Mouse (Mus musculus) forebrain, embryonic 13.5 days (tissue): Measurements from ENCODE around the gene Olfr1086. TPM values are rescaled to one million over a fixed set of nuclear protein-coding genes. Genes with fewer than 3 reads are reported as not detected.
"Not testable (repeated sequence)": the region's sequence is repeated elsewhere in the genome, so short reads cannot be mapped to it uniquely, and the experiment has no call there.

Experiments used
- ATAC-seq: fragments of 200-750 bp; cut with Nextera tagmentation; 2 replicates; pipeline ENCODE4 v1.8.0; 2017
- H3K27ac ChIP-seq: fragments of 300-500 bp; sonication (generic); 2 replicates; pipeline ENCODE4 v1.5.1; 2015; ENCODE audit warnings: inconsistent platforms, mild to moderate bottlenecking, moderate library complexity
- H3K27me3 ChIP-seq: fragments of 300-500 bp; sonication (generic); 2 replicates; pipeline ENCODE4 v1.6.1; 2015; ENCODE audit warnings: mild to moderate bottlenecking, inconsistent platforms
- H3K36me3 ChIP-seq: fragments of 300-500 bp; sonication (generic); 2 replicates; pipeline ENCODE4 v1.6.1; 2015; ENCODE audit warnings: mild to moderate bottlenecking, inconsistent platforms; ENCODE audit not compliant: poor library complexity, severe bottlenecking
- H3K4me1 ChIP-seq: fragments of 300-500 bp; sonication (generic); 2 replicates; pipeline ENCODE4 v1.6.1; 2015; ENCODE audit warnings: inconsistent platforms
- H3K4me2 ChIP-seq: fragments of 300-500 bp; sonication (generic); 2 replicates; pipeline ENCODE4 v1.6.1; 2015; ENCODE audit warnings: inconsistent platforms, mild to moderate bottlenecking, moderate library complexity
- H3K4me3 ChIP-seq: fragments of 300-500 bp; sonication (generic); 2 replicates; pipeline ENCODE4 v1.5.1; 2015; ENCODE audit warnings: mild to moderate bottlenecking, inconsistent platforms
- H3K9ac ChIP-seq: fragments of 300-500 bp; sonication (generic); 2 replicates; pipeline ENCODE4 v1.6.1; 2015; ENCODE audit warnings: mild to moderate bottlenecking, inconsistent platforms
- H3K9me3 ChIP-seq: fragments of 300-500 bp; sonication (generic); replicated peaks from 2 replicates; pipeline ENCODE4 v1.6.1; 2016; ENCODE audit warnings: inconsistent platforms
- WGBS: fragments of 180-500 bp; shearing (Covaris S2); methylation state at CpG from one replicate; pipeline ENCODE4 v1.1.7; 2015; 5-methylcytosine and 5-hydroxymethylcytosine counted together
- polyA plus RNA-seq: library from polyadenylated mRNA; unstranded; fragments of >200 nt; fragmentation: Nextera tagmentation; extraction: Ambion mirVana; gene quantifications from 2 replicates; pipeline ENCODE4 v1.2.1, GENCODE M21; 2015

Gene Olfr1086
- polyA plus RNA-seq: not detected in 2 replicates

- Histone ChIP-seq H3K27ac (no peak within 1 kb of the TSS), H3K9ac (no peak within 1 kb of the TSS), H3K27me3 (no peaks in the 10 kb centered on the region), H3K4me1 (no peaks in the 10 kb centered on the region), H3K36me3 (no peaks in the 10 kb centered on the region), H3K4me2 (no peak within 1 kb of the TSS), H3K9me3 (no peaks in the 10 kb centered on the region), H3K4me3 (no peak within 1 kb of the TSS)
- no peak for ATAC-seq
- 77% methylated on average over 2 of the region's 2 CpGs for WGBS
Measured at GRCm38 (mm10) chr2:86679992-86680391, at the start of gene Olfr1086. Gene Olfr1086 (minus strand): TSS chr2:86680092.

GRCm38 (mm10) chr2:86698295-86698694 is 18.4 kb upstream of the Olfr1086 start, which contains the start of gene Olfr1087:
Gene Olfr1087 (minus strand): TSS chr2:86698395.
- no peak within 1 kb of the TSS for H3K9ac ChIP-seq
- no peaks in the 10 kb centered on the region for H3K4me1 ChIP-seq
- H3K4me3 ChIP-seq: no peak within 1 kb of the TSS
- no peaks in the 10 kb centered on the region for H3K9me3 ChIP-seq
- no peaks in the 10 kb centered on the region for H3K36me3 ChIP-seq
- no peak within 1 kb of the TSS for H3K27ac ChIP-seq
- ATAC-seq: no peak
- H3K4me2 ChIP-seq: no peak within 1 kb of the TSS
- no peaks in the 10 kb centered on the region for H3K27me3 ChIP-seq

GRCm38 (mm10) chr2:86661919-86662318 is 18.0 kb downstream of the Olfr1086 start, which contains the start of gene Olfr1085:
Gene Olfr1085 (minus strand): TSS chr2:86662019.
- no peaks in the 10 kb centered on the region for H3K36me3 ChIP-seq
- H3K4me1 ChIP-seq: no peaks in the 10 kb centered on the region
- H3K9ac ChIP-seq: no peak within 1 kb of the TSS
- no peaks in the 10 kb centered on the region for H3K27me3 ChIP-seq
- H3K9me3 ChIP-seq: no peaks in the 10 kb centered on the region
- no peak within 1 kb of the TSS for H3K4me3 ChIP-seq
- ATAC-seq: no peak
- 21% methylated on average over 1 of the region's 1 CpGs for WGBS
- no peak within 1 kb of the TSS for H3K27ac ChIP-seq
- H3K4me2 ChIP-seq: no peak within 1 kb of the TSS

GRCm38 (mm10) chr2:86639625-86640024 is 40.3 kb downstream of the Olfr1086 start, which contains the start of gene Olfr1084:
Gene Olfr1084 (minus strand): TSS chr2:86639725.
- not testable (repeated sequence) for H3K27ac ChIP-seq, H3K9me3 ChIP-seq, H3K27me3 ChIP-seq, H3K4me1 ChIP-seq, H3K4me2 ChIP-seq, ATAC-seq, H3K9ac ChIP-seq, H3K4me3 ChIP-seq, H3K36me3 ChIP-seq
- WGBS: 89% methylated on average over 1 of the region's 1 CpGs

Other genes starting within 250 kb of the Olfr1086 start
- not detected in 2 replicates for gene Olfr1065, start 229.5 kb downstream of the Olfr1086 start, polyA plus RNA-seq
- gene Olfr1066, start 223.8 kb downstream of the Olfr1086 start, polyA plus RNA-seq: not detected in 2 replicates
- gene Olfr228, start 192.7 kb downstream of the Olfr1086 start, polyA plus RNA-seq: not detected in 2 replicates
- not detected in 2 replicates for gene Olfr1076, start 171.6 kb downstream of the Olfr1086 start, polyA plus RNA-seq
- not detected in 2 replicates for gene Olfr1079, start 137.6 kb downstream of the Olfr1086 start, polyA plus RNA-seq
- gene Olfr1080, start 121.9 kb downstream of the Olfr1086 start, polyA plus RNA-seq: not detected in 2 replicates
- not detected in 2 replicates for gene Olfr1082, start 81.1 kb downstream of the Olfr1086 start, polyA plus RNA-seq
- gene Olfr1084, start 40.4 kb downstream of the Olfr1086 start, polyA plus RNA-seq: not detected in 2 replicates
- not detected in 2 replicates for gene Olfr1085, start 18.1 kb downstream of the Olfr1086 start, polyA plus RNA-seq
- gene Olfr1087, start 18.3 kb upstream of the Olfr1086 start, polyA plus RNA-seq: not detected in 2 replicates
- not detected in 2 replicates for gene Olfr1089, start 53.6 kb upstream of the Olfr1086 start, polyA plus RNA-seq
- not detected in 2 replicates for gene Olfr1090, start 78.9 kb upstream of the Olfr1086 start, polyA plus RNA-seq
- gene Olfr1093, start 102.4 kb upstream of the Olfr1086 start, polyA plus RNA-seq: not detected in 2 replicates
- not detected in 2 replicates for gene Olfr141, start 129.9 kb upstream of the Olfr1086 start, polyA plus RNA-seq
- not detected in 2 replicates for gene Olfr1094, start 144.6 kb upstream of the Olfr1086 start, polyA plus RNA-seq
- gene Olfr1095, start 171.6 kb upstream of the Olfr1086 start, polyA plus RNA-seq: not detected in 2 replicates
- not detected in 2 replicates for gene Gm13723, start 194.7 kb upstream of the Olfr1086 start, polyA plus RNA-seq
- gene Olfr1097, start 212.1 kb upstream of the Olfr1086 start, polyA plus RNA-seq: not detected in 2 replicates
- not detected in 2 replicates for gene Olfr1098, start 244.5 kb upstream of the Olfr1086 start, polyA plus RNA-seq